Mouse (Mus musculus) ES-E14 (cell line): ENCODE measurements at regions not wholly inside any gene's neighbourhood (a gene's known extent, or its start where the extent isn't known, plus 50 kb on each side); places are given as distances from the start of the nearest gene placed in this dataset.

ENCODE experiments used
- DNase-seq: peaks from one replicate; pipeline ENCODE4 v3.0.0-alpha.2; 2013; ENCODE audit warnings: low read depth, low spot score
- H3K27ac ChIP-seq: 2 replicates; pipeline ENCODE4 v1.5.1; 2012; ENCODE audit warnings: low read depth, mild to moderate bottlenecking, low read length, moderate library complexity, mixed read lengths; ENCODE audit not compliant: poor library complexity, insufficient read depth, severe bottlenecking
- H3K36me3 ChIP-seq: 2 replicates; pipeline ENCODE4 v1.6.1; 2012; ENCODE audit warnings: mild to moderate bottlenecking, low read length, moderate library complexity, mixed read lengths; ENCODE audit not compliant: control insufficient read depth, poor library complexity, insufficient read depth, severe bottlenecking
- H3K4me1 ChIP-seq, 2 experiments: fragments of 150-350 bp in 1 of 2; sonication (generic) in 1 of 2; 2 replicates each; pipeline ENCODE4 v1.6.1; 2012; ENCODE audit warnings: low read length in 2 of 2, mild to moderate bottlenecking in 1 of 2, mixed read lengths in 1 of 2; ENCODE audit not compliant: control insufficient read depth in 2 of 2, insufficient read depth in 2 of 2, poor library complexity in 1 of 2
- H3K4me3 ChIP-seq, 2 experiments: fragments of 150-350 bp in 1 of 2; sonication (generic) in 1 of 2; 2 replicates each; pipeline ENCODE4 v1.5.1; 2012; ENCODE audit warnings: low read length in 2 of 2, low read depth in 1 of 2, mild to moderate bottlenecking in 1 of 2, mixed read lengths in 1 of 2; ENCODE audit not compliant: insufficient read depth in 1 of 2, poor library complexity in 1 of 2, severe bottlenecking in 1 of 2
- H3K9ac ChIP-seq: 2 replicates; pipeline ENCODE4 v1.6.1; 2012; ENCODE audit warnings: low read depth, mild to moderate bottlenecking, low read length, mixed read lengths; ENCODE audit not compliant: poor library complexity, insufficient read depth, severe bottlenecking
- H3K9me3 ChIP-seq: fragments of 150-350 bp; sonication (generic); 2 replicates; pipeline ENCODE4 v1.6.1; 2012; ENCODE audit warnings: low read depth, mild to moderate bottlenecking, low read length; ENCODE audit not compliant: control insufficient read depth, insufficient read depth
- CHD2 ChIP-seq: IDR thresholded peaks from 2 replicates; pipeline ENCODE4 v1.6.1; 2014; ENCODE audit warnings: mild to moderate bottlenecking, low read depth, low read length, inconsistent platforms
- HCFC1 ChIP-seq: IDR thresholded peaks from 2 replicates; pipeline ENCODE4 v1.6.1; 2012; ENCODE audit warnings: low read length, inconsistent platforms, borderline replicate concordance; ENCODE audit not compliant: insufficient read depth
- MAFK ChIP-seq: IDR thresholded peaks from 2 replicates; pipeline ENCODE4 v1.6.1; 2014; ENCODE audit warnings: mild to moderate bottlenecking, low read depth, low read length, inconsistent platforms; ENCODE audit not compliant: insufficient read depth
- ZC3H11A ChIP-seq: IDR thresholded peaks from 2 replicates; pipeline ENCODE4 v1.6.1; 2012; ENCODE audit warnings: low read depth, mild to moderate bottlenecking, inconsistent platforms, low read length, borderline replicate concordance
- ZNF384 ChIP-seq: IDR thresholded peaks from 2 replicates; pipeline ENCODE4 v1.6.1; 2012; ENCODE audit warnings: low read depth, low read length, inconsistent platforms
- in situ Hi-C, 2 experiments: fragments of 600-800 bp; cut with MboI; formaldehyde crosslinking; loops; one replicate each; pipeline ENCODE4 v1.15.1; 2025; ENCODE audit warnings: low sequenced_read_pairs in 2 of 2, inconsistent platforms in 1 of 2; ENCODE audit not compliant: unreplicated experiment in 2 of 2

- Histone ChIP-seq H3K36me3 (no peaks in the 10 kb centered on the region), H3K4me3 (no peak overlapping the region), H3K27ac (no peak overlapping the region), H3K9ac (no peak overlapping the region), H3K4me1 (no peaks in the 10 kb centered on the region), H3K9me3 (no peaks in the 10 kb centered on the region)
- no peak for TF ChIP-seq CHD2
- no peak for TF ChIP-seq HCFC1
- TF ChIP-seq ZC3H11A, result no peak
- no peak for TF ChIP-seq ZNF384
- TF ChIP-seq MAFK, result no peak
- in situ Hi-C loops, result no loop called here
- no peak for DNase-seq
Measured at GRCm38 (mm10) chr9:24833766-24834165, 59.7 kb upstream of the Tbx20 start.

- Histone ChIP-seq H3K27ac (no peak overlapping the region), H3K9me3 (no peaks in the 10 kb centered on the region), H3K9ac (no peak overlapping the region), H3K4me1 (no peaks in the 10 kb centered on the region), H3K4me3 (no peak overlapping the region), H3K36me3 (no peaks in the 10 kb centered on the region)
- in situ Hi-C loops, result no loop called here
- DNase-seq, result no peak
- TF ChIP-seq HCFC1 (no peak), ZC3H11A (no peak), MAFK (no peak), CHD2 (no peak), ZNF384 (no peak)
Measured at GRCm38 (mm10) chr9:24848210-24848609, 74.1 kb upstream of the Tbx20 start.

GRCm38 (mm10) chr9:24859459-24859858 is 85.4 kb upstream of the Tbx20 start:
- Histone ChIP-seq H3K9ac (no peak overlapping the region), H3K4me1 (no peaks in the 10 kb centered on the region), H3K9me3 (no peaks in the 10 kb centered on the region), H3K36me3 (no peaks in the 10 kb centered on the region), H3K27ac (no peak overlapping the region), H3K4me3 (no peak overlapping the region)
- no peak for DNase-seq
- TF ChIP-seq HCFC1 (no peak), CHD2 (no peak), MAFK (no peak), ZC3H11A (no peak), ZNF384 (no peak)
- in situ Hi-C loops, result no loop called here

- Histone ChIP-seq H3K27ac (no peak overlapping the region), H3K4me3 (no peak overlapping the region), H3K9ac (no peak overlapping the region), H3K4me1 (no peaks in the 10 kb centered on the region), H3K36me3 (no peaks in the 10 kb centered on the region), H3K9me3 (no peaks in the 10 kb centered on the region)
- in situ Hi-C loops, result no loop called here
- no peak for DNase-seq
- TF ChIP-seq MAFK, result no peak
- no peak for TF ChIP-seq ZC3H11A
- no peak for TF ChIP-seq HCFC1
- TF ChIP-seq ZNF384, result no peak
- TF ChIP-seq CHD2, result no peak
Measured at GRCm38 (mm10) chr9:24866390-24867173, 92.5 kb upstream of the Tbx20 start.
